In the genomic region with DNA sequence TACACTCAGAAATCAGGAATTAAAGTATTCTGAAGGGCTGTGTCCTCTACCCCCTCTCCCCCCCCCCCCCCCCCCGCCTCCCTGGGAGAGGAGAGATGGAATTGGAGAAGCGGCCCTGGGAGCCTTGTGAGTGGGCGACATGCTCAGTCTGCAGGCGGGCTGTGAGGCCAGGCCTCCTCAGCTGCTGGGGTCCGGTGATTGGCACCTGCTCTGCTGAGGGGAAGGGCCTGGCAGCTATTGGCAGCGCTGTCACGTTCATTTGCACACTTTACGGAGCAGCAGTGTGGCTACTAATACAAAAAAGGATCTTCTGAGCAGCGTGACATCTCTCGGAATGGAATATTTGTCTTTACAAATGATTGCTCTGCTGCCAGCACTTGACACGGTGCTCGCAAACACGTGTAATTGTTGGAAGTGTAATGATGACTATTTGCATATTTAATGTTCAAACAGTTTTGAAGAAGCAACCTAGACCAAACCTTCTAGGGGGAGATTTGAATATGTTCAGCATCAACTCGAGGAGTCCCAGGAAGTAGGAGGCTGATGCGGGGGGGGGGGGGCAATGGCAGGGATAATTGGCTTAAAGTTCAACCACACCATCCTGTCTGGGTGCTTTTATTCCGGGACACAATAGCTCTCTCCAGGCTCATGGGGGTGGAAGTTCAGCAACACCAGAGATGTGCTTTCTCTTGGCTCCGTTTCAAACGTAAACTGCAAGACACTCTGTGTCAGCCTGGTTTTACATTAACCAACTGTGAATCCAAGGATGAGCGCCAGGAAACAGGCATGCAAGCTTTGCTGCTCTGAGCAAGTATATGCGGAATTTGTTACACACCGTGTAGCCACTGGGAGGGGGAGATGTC, we compare ENCODE assay signal across 7 mouse cellular contexts.
DNase-seq lines count a peak whose midpoint lies in the region; ATAC-seq lines count a peak whose summit lies in the region.

No protein-coding gene starts in this region.

- H3K27ac ChIP-seq in hindbrain, embryonic 16.5 days (ENCODE audit: low read depth, low read length): peak overlapping the region; percentile 54; the same call in 1 of the 2 replicates
- H3K27ac ChIP-seq in heart, embryonic 10.5 days: no peak overlapping the region

- H3K4me2 ChIP-seq in hindbrain, embryonic 16.5 days (ENCODE audit: low read length): peak overlapping the region; percentile 50

- H3K36me3 ChIP-seq in hindbrain, embryonic 16.5 days (ENCODE audit: control insufficient read depth, insufficient read depth, low read length): no peaks in the 10 kb centered on the region
- H3K36me3 ChIP-seq in heart, embryonic 10.5 days: no peaks in the 10 kb centered on the region

- WGBS in hindbrain, embryonic 16.5 days: 13% methylated on average over 19 of the region's 21 CpGs
- 73% methylated on average over 20 of the region's 21 CpGs for WGBS in heart, embryonic 10.5 days

- peak; percentile 86 for ATAC-seq in hindbrain, embryonic 16.5 days

- no peak overlapping the region for H3K9ac ChIP-seq in hindbrain, embryonic 16.5 days (ENCODE audit: low read depth, low read length)

- H3K27me3 ChIP-seq in hindbrain, embryonic 16.5 days (replicated peaks; ENCODE audit: control insufficient read depth, insufficient read depth, low read length): no peaks in the 10 kb centered on the region
- no peaks in the 10 kb centered on the region for H3K27me3 ChIP-seq in heart, embryonic 10.5 days (ENCODE audit: insufficient read depth, poor library complexity, severe bottlenecking)

- no peaks in the 10 kb centered on the region for H3K9me3 ChIP-seq in hindbrain, embryonic 16.5 days (ENCODE audit: control insufficient read depth, low read length)
- H3K9me3 ChIP-seq in heart, embryonic 10.5 days: no peaks in the 10 kb centered on the region

- peak overlapping the region; percentile 11; the same call in 1 of the 2 replicates for H3K4me3 ChIP-seq in hindbrain, embryonic 16.5 days (ENCODE audit: low read length)
- H3K4me3 ChIP-seq in heart, embryonic 10.5 days: no peak overlapping the region

- DNase-seq in Muller cell, postnatal 12 days (ENCODE audit: inconsistent ontology term): peak; percentile 39
- peak; percentile 62 for DNase-seq in brain, adult 2 months (ENCODE audit: low read depth, low spot score)
- DNase-seq in left cerebral cortex, postnatal 25 days (ENCODE audit: low spot score in 2 of 2): peak; percentile 13 to 57
- peak; percentile 66 to 77 for DNase-seq in right cerebral cortex, postnatal 10 days (ENCODE audit: low spot score in 2 of 2)
- DNase-seq in heart, embryonic 10.5 days (ENCODE audit: low spot score): no peak
- no peak for DNase-seq in heart, postnatal 10 days

- peaks cover 16% of the 10 kb centered on the region for H3K4me1 ChIP-seq in hindbrain, embryonic 16.5 days (ENCODE audit: control insufficient read depth, insufficient read depth, low read depth, low read length)
- H3K4me1 ChIP-seq in heart, embryonic 10.5 days: no peaks in the 10 kb centered on the region

- intact Hi-C loops in left cerebral cortex, postnatal 25 days (cut with DNase I): loop anchor here (10.0 kb wide), 2 partner anchors 517 to 737 kb away; no protein-coding TSS in a partner anchor
- intact Hi-C loops in heart, postnatal 10 days (cut with DNase I): no loop called here

Comparison
In these comparisons a context has a peak if more than half of its experiments do, and no peak if none do; other contexts are left out.
1. DNase-seq: peak in Muller cell, postnatal 12 days (single experiment), brain, adult 2 months (single experiment), left cerebral cortex, postnatal 25 days (2 of 2) and right cerebral cortex, postnatal 10 days (2 of 2); none in heart, embryonic 10.5 days (single experiment) and heart, postnatal 10 days (0 of 2).